Mouse (Mus musculus): ENCODE measurements around the gene Hand1.

GRCm38 (mm10) chr11:57823714-57824113 lies 8.9 kb downstream of the Hand1 start:
- TF ChIP-seq EP300 (IDR thresholded peaks at IDR 0.05; ENCODE audit: low read depth): no peak
- TF ChIP-seq CTCF (IDR thresholded peaks at IDR 0.05; ENCODE audit: low read depth): no peak

Data from liver, postnatal 0 days (tissue).